Mouse (Mus musculus) urinary bladder, postnatal 4 days (tissue): Measurements from ENCODE around the gene Cntnap4.
"Not testable (repeated sequence)": the region's sequence is repeated elsewhere in the genome, so short reads cannot be mapped to it uniquely, and the experiment has no call there.

ENCODE experiments used
- DNase-seq, 2 experiments: peaks; one replicate each; pipeline ENCODE4 v3.0.0; 2021 to 2022; ENCODE audit warnings: low spot score in 2 of 2

The Cntnap4 gene

GRCm38 (mm10) chr8:112724918-112725317 lies 155.1 kb downstream of the Cntnap4 start:
- DNase-seq: no peak

- no peak for DNase-seq
These were observed 161.0 kb downstream of the Cntnap4 start for GRCm38 (mm10) chr8:112730583-112731432.

GRCm38 (mm10) chr8:112735575-112735974 lies 165.7 kb downstream of the Cntnap4 start:
- DNase-seq: no peak

GRCm38 (mm10) chr8:112743331-112743730 lies 173.5 kb downstream of the Cntnap4 start:
- no peak for DNase-seq

- DNase-seq: no peak
These were observed 177.5 kb downstream of the Cntnap4 start for GRCm38 (mm10) chr8:112747296-112747695.

- no peak for DNase-seq
These were observed 185.3 kb downstream of the Cntnap4 start for GRCm38 (mm10) chr8:112755171-112755570.

- no peak for DNase-seq
These were observed 233.2 kb downstream of the Cntnap4 start for GRCm38 (mm10) chr8:112803058-112803457.

GRCm38 (mm10) chr8:112809382-112809781 lies 239.5 kb downstream of the Cntnap4 start:
- no peak for DNase-seq

- DNase-seq: no peak
These were observed 271.2 kb downstream of the Cntnap4 start for GRCm38 (mm10) chr8:112841057-112841456.

GRCm38 (mm10) chr8:112849541-112849940 lies 279.7 kb downstream of the Cntnap4 start:
- not testable (repeated sequence) for DNase-seq

- DNase-seq: no peak
These were observed 336.7 kb downstream of the Cntnap4 start for GRCm38 (mm10) chr8:112906458-112907112.

- DNase-seq: no peak
These were observed 339.7 kb downstream of the Cntnap4 start for GRCm38 (mm10) chr8:112909527-112909926.

GRCm38 (mm10) chr8:112911422-112911821 lies 341.6 kb downstream of the Cntnap4 start:
- no peak for DNase-seq

- no peak for DNase-seq
These were observed 352.3 kb downstream of the Cntnap4 start for GRCm38 (mm10) chr8:112922151-112922550.

GRCm38 (mm10) chr8:112922789-112923188 lies 352.9 kb downstream of the Cntnap4 start:
- no peak for DNase-seq
